In the genomic region with DNA sequence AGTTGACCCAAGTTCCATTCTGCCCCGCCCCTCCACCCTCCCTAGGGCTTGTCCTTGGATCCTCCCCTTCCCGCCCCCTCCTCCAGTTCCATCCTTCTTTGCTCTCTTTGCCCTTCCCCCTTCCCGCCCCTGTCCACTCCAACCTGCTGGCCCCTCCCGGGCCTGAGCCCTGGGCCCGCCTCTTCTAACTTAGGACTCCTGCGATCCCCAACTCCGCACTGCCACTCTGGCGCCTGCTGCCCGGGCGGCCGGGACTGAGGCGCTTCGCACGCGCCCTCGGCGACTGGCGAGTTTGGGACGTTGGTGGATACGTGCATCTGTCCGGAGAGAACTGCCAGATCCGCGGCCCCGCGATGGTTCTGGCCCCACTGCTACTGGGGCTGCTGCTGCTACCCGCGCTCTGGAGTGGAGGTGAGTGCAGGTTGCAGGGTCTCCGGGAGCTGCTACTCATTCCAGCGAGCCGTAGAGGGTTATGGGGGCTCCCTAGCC, we compare ENCODE assay signal across 8 mouse cellular contexts. TPM values are rescaled to one million over a fixed set of nuclear protein-coding genes. Genes with fewer than 3 reads are reported as not detected.
DNase-seq lines count a peak whose midpoint lies in the region; TF ChIP-seq lines count a peak whose summit lies in the region.

Mertk (plus strand) TSS at position 264 of the 489 bp plus-strand sequence.

- peak; percentile 76 for TF ChIP-seq POLR2A in cortical plate, adult 2 months (IDR thresholded peaks at IDR 0.05; ENCODE audit: extremely low read depth, insufficient read depth, low read length)

- no peak for TF ChIP-seq CTCF in cortical plate, adult 2 months (IDR thresholded peaks at IDR 0.05; ENCODE audit: extremely low read depth, insufficient read depth, low read length)

- H3K27ac ChIP-seq in cortical plate, adult 2 months (ENCODE audit: insufficient read depth, low read length) = peak within 1 kb of the TSS; percentile 82

- peak within 1 kb of the TSS; percentile 48 for H3K4me3 ChIP-seq in cortical plate, adult 2 months (ENCODE audit: insufficient read depth, low read length)

- DNase-seq in adrenal gland, postnatal 10 days = peak; percentile 92
- DNase-seq in gastrocnemius, postnatal 10 days = peak; percentile 82
- DNase-seq in hindlimb bud, embryonic 11.5 days (ENCODE audit: extremely low spot score, low read depth, low spot score) = peak; percentile 77
- DNase-seq in left cerebral cortex, adult 18-20 months (ENCODE audit: low spot score in 2 of 2) = peak; percentile 34 to 58
- peak; percentile 95 for DNase-seq in lung, postnatal 25 days (ENCODE audit: low spot score)
- peak; percentile 49 to 66 for DNase-seq in right cerebral cortex, adult 2 months (ENCODE audit: low spot score in 2 of 2)
- no peak for DNase-seq in T-cell, adult 2 months (ENCODE audit: low spot score)

- no peaks in the 10 kb centered on the region for H3K4me1 ChIP-seq in cortical plate, adult 2 months (ENCODE audit: control insufficient read depth, insufficient read depth, low read length)

RNA-seq across cellular contexts. Expression of gene Mertk, which starts in this region (rescaled TPM):
- 10 to 100 TPM in 1 of 2 experiments, 1 to 10 TPM in 1; 10.0 to 12.9 TPM for total RNA-seq in adrenal gland, postnatal 10 days (2021)
- 17.9 and 21.3 TPM in 2 replicates for polyA plus RNA-seq in cortical plate, adult 2 months (2012; rRNA removed)
- 1 to 10 TPM; 4.5 TPM for total RNA-seq in gastrocnemius, postnatal 10 days (2021)
- total RNA-seq in left cerebral cortex, adult 18-20 months (2021) = 10 to 100 TPM; 23.2 to 26.4 TPM
